Mouse (Mus musculus): ENCODE measurements around the gene Olfr699.
"Not testable (repeated sequence)": the region's sequence is repeated elsewhere in the genome, so short reads cannot be mapped to it uniquely, and the experiment has no call there.

Gene Olfr699

GRCm38 (mm10) chr7:106793098-106793497 lies at the start of gene Olfr699:
Gene Olfr699, minus strand, starts transcription at chr7:106793198.
- ATAC-seq (ENCODE audit: insufficient number of reproducible peaks, low FRiP score, low TSS enrichment): no peak

GRCm38 (mm10) chr7:106833793-106834192 lies 40.8 kb upstream of the Olfr699 start, which contains the start of gene Olfr702:
Gene Olfr702, minus strand, starts transcription at chr7:106833893.
- ATAC-seq (ENCODE audit: insufficient number of reproducible peaks, low FRiP score, low TSS enrichment): no peak

GRCm38 (mm10) chr7:106818414-106818813 lies 25.4 kb upstream of the Olfr699 start:
- no peak for ATAC-seq (ENCODE audit: insufficient number of reproducible peaks, low FRiP score, low TSS enrichment)

GRCm38 (mm10) chr7:106815775-106816174 lies 22.8 kb upstream of the Olfr699 start:
- no peak for ATAC-seq (ENCODE audit: insufficient number of reproducible peaks, low FRiP score, low TSS enrichment)

GRCm38 (mm10) chr7:106813829-106814228 lies 20.8 kb upstream of the Olfr699 start, which contains the start of gene Olfr701:
Gene Olfr701, plus strand, starts transcription at chr7:106814129.
- ATAC-seq (ENCODE audit: insufficient number of reproducible peaks, low FRiP score, low TSS enrichment): no peak

- ATAC-seq (ENCODE audit: insufficient number of reproducible peaks, low FRiP score, low TSS enrichment): no peak
Measured at GRCm38 (mm10) chr7:106808734-106809133, 15.7 kb upstream of the Olfr699 start, which contains the start of gene Olfr700. Gene Olfr700, minus strand, starts transcription at chr7:106808834.

GRCm38 (mm10) chr7:106788330-106788729 lies 4.7 kb downstream of the Olfr699 start:
- no peak for ATAC-seq (ENCODE audit: insufficient number of reproducible peaks, low FRiP score, low TSS enrichment)

GRCm38 (mm10) chr7:106761008-106761407 lies 32.0 kb downstream of the Olfr699 start:
- ATAC-seq (ENCODE audit: insufficient number of reproducible peaks, low FRiP score, low TSS enrichment): not testable (repeated sequence)

GRCm38 (mm10) chr7:106758800-106759199 lies 34.2 kb downstream of the Olfr699 start:
- no peak for ATAC-seq (ENCODE audit: insufficient number of reproducible peaks, low FRiP score, low TSS enrichment)

- ATAC-seq (ENCODE audit: insufficient number of reproducible peaks, low FRiP score, low TSS enrichment): no peak
Measured at GRCm38 (mm10) chr7:106755297-106755696, 37.7 kb downstream of the Olfr699 start, which contains the start of gene Olfr698. Gene Olfr698, minus strand, starts transcription at chr7:106755397.

GRCm38 (mm10) chr7:106745811-106746210 lies 47.2 kb downstream of the Olfr699 start:
- ATAC-seq (ENCODE audit: insufficient number of reproducible peaks, low FRiP score, low TSS enrichment): no peak

GRCm38 (mm10) chr7:106742343-106742742 lies 50.7 kb downstream of the Olfr699 start, which contains the start of gene Olfr697:
Gene Olfr697, minus strand, starts transcription at chr7:106742443.
- ATAC-seq (ENCODE audit: insufficient number of reproducible peaks, low FRiP score, low TSS enrichment): no peak

All from cerebellum, adult (tissue).